Mouse (Mus musculus) bone marrow, adult 2 months (tissue): ENCODE measurements around the gene Mex3a.

Source experiments
- CTCF ChIP-seq: fragments of 200-500 bp; IDR thresholded peaks from 2 replicates; pipeline ENCODE4 v1.5.1; 2011; ENCODE audit warnings: low read length, control low read depth; ENCODE audit not compliant: control insufficient read depth, insufficient read depth
- POLR2A ChIP-seq: fragments of 200-500 bp; IDR thresholded peaks from 2 replicates; pipeline ENCODE4 v1.6.1; 2011; ENCODE audit warnings: low read depth, mild to moderate bottlenecking, control low read depth, low read length, borderline replicate concordance; ENCODE audit not compliant: control insufficient read depth

GRCm38 (mm10) chr3:88572835-88573234 lies 40.6 kb downstream of the Mex3a start:
- TF ChIP-seq POLR2A = no peak
- TF ChIP-seq CTCF = no peak
